Mouse (Mus musculus): Measurements from ENCODE around the gene Gm20388. TPM values are rescaled to one million over a fixed set of nuclear protein-coding genes. Genes with fewer than 3 reads are reported as not detected.
A peak's percentile ranks its signal among the peaks of the same experiment; 100 is the strongest.

The Gm20388 gene
- polyA plus RNA-seq, 1 experiment from 2014 or later, result 8.3 TPM

DNA sequence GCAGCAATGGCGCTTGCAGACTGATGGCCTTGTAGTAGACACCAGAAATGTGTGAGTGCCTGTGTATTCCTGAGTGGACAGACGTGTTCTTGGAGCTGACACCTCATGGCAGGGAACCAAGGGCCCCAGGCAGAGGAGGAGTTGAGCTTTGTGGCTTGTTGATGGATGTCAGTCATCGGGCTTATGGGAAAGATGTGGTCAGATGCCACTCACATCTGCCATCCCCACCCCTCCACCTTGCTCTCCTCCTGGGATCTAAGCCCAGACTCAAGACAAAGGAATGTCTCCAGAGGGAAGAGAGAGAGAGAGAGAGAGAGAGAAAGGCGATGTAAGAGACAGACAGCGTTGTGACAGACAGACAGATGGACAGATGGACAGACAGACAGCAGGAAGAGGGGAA lies 1378.7 kb downstream of the Gm20388 start:
- H3K4me2 ChIP-seq (ENCODE audit: low read length), result no peak overlapping the region
- H3K9me3 ChIP-seq (ENCODE audit: control insufficient read depth, low read length), result no peaks in the 10 kb centered on the region
- no peaks in the 10 kb centered on the region for H3K36me3 ChIP-seq (ENCODE audit: control insufficient read depth, insufficient read depth, low read length)
- no peak overlapping the region for H3K9ac ChIP-seq (ENCODE audit: low read length)
- ATAC-seq (replicated peaks; ENCODE audit: low FRiP score, low TSS enrichment, low read depth) (no peak), DNase-seq (ENCODE audit: low spot score) (no peak)
- no peak overlapping the region for H3K4me3 ChIP-seq (ENCODE audit: low read depth, low read length)
- no peaks in the 10 kb centered on the region for H3K27me3 ChIP-seq (replicated peaks; ENCODE audit: control insufficient read depth, insufficient read depth, low read length)
- 87% methylated on average over 5 of the region's 5 CpGs for WGBS
- H3K27ac ChIP-seq (ENCODE audit: low read depth), result no peak overlapping the region
- H3K4me1 ChIP-seq (replicated peaks; ENCODE audit: control insufficient read depth, insufficient read depth, low read length), result peaks cover 3% of the 10 kb centered on the region; the same call in 1 of the 2 replicates

DNA sequence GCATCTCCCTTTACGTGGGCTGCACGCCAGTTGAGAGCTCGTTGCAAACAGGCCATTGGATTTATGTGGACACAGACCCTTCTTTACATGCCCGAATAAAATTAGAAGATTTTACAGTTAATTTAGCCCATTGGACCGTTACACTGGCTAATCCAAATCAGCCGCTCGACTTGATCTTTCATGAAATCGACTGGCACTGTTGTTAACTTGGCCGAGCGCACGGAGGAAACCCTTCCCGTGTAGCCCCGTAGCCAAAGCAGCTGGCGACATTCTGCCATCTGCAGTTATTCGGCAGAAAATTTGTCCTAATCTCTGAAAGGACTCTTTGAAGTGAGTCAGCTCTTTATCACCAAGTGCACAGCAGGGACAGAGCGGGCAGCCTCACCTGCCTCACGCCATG lies 1379.9 kb downstream of the Gm20388 start:
- ATAC-seq (replicated peaks; ENCODE audit: low FRiP score, low TSS enrichment, low read depth) (no peak), DNase-seq (ENCODE audit: low spot score) (no peak)
- Histone ChIP-seq H3K36me3 (ENCODE audit: control insufficient read depth, insufficient read depth, low read length) (no peaks in the 10 kb centered on the region), H3K27ac (ENCODE audit: low read depth) (no peak overlapping the region), H3K4me2 (ENCODE audit: low read length) (no peak overlapping the region), H3K9ac (ENCODE audit: low read length) (no peak overlapping the region), H3K4me1 (replicated peaks; ENCODE audit: control insufficient read depth, insufficient read depth, low read length) (peaks cover 10% of the 10 kb centered on the region; the same call in 1 of the 2 replicates), H3K27me3 (replicated peaks; ENCODE audit: control insufficient read depth, insufficient read depth, low read length) (no peaks in the 10 kb centered on the region), H3K4me3 (ENCODE audit: low read depth, low read length) (no peak overlapping the region), H3K9me3 (ENCODE audit: control insufficient read depth, low read length) (no peaks in the 10 kb centered on the region)
- 92% methylated on average over 17 of the region's 17 CpGs for WGBS

DNA sequence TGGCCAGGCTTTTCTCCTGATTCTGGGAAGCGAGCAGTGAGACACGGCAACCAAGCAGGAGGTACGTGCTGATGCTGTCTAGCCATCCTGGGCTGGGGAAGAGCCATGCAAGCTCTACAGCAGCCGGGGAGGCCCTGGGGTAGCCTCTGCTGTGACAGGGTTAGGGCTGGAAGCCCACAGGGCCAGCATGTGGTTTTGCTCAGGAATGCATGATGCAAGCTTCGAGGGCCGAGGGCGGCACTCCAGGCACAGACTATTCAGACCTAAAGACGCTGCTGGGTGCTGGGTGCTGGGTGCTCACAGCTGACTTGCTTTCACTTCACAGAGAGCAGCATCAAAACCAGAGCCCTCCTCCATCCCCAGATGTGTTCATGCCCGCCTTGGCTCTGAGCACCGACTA lies 1382.8 kb downstream of the Gm20388 start:
- Histone ChIP-seq H3K4me1 (replicated peaks; ENCODE audit: control insufficient read depth, insufficient read depth, low read length) (peaks cover 18% of the 10 kb centered on the region; the same call in 1 of the 2 replicates), H3K4me2 (ENCODE audit: low read length) (no peak overlapping the region), H3K9me3 (ENCODE audit: control insufficient read depth, low read length) (no peaks in the 10 kb centered on the region), H3K36me3 (ENCODE audit: control insufficient read depth, insufficient read depth, low read length) (no peaks in the 10 kb centered on the region), H3K27ac (ENCODE audit: low read depth) (no peak overlapping the region), H3K4me3 (ENCODE audit: low read depth, low read length) (no peak overlapping the region), H3K27me3 (replicated peaks; ENCODE audit: control insufficient read depth, insufficient read depth, low read length) (no peaks in the 10 kb centered on the region), H3K9ac (ENCODE audit: low read length) (no peak overlapping the region)
- ATAC-seq (replicated peaks; ENCODE audit: low FRiP score, low TSS enrichment, low read depth) (no peak), DNase-seq (ENCODE audit: low spot score) (no peak)
- WGBS, result 83% methylated on average over 10 of the region's 10 CpGs

DNA sequence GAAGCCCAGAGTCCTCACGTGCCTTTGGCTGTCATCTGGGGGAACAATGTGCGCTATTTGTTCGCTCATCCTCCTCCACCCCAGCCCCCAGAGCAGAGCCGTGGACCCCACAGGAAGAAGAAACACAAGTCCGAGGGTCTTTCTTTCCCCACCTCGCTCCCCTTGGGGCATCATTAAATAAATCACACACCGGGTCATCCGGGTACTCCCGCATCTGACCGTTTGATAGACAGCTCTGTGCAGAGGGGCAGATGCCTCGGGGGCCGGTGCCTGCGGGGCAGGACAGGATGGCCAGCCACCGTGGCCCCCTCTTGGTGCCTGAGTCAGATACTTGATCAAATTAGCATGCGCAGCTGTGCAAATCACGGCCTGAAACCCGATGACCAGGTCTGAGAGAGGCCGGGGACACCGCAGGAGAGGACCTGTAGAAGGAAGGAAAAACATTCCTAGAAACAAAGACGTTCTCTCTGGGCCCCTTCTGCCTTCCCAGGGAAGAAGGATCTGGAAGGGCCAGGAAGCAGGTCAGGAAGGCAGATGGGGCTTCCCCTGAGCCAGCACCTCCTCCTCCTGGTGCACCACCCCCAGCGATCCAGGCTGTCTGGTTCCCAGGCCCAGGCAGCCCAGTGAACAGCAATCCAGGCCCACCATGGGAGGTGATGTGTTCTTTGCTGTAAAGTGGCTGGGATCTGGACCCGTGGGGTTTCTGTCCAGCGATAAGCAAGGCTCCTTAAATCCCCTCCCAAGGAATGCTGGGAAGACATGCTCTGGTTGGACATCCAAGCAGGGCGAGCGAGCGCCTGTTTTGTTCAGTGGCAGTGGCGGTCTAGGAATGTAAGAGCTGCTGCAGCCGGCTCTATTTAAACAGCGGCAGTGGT lies 1383.8 kb downstream of the Gm20388 start:
- ATAC-seq (replicated peaks; ENCODE audit: low FRiP score, low TSS enrichment, low read depth), result no peak
- Histone ChIP-seq H3K4me1 (replicated peaks; ENCODE audit: control insufficient read depth, insufficient read depth, low read length) (peaks cover 21% of the 10 kb centered on the region; the same call in 1 of the 2 replicates), H3K4me3 (ENCODE audit: low read depth, low read length) (no peak overlapping the region), H3K27me3 (replicated peaks; ENCODE audit: control insufficient read depth, insufficient read depth, low read length) (no peaks in the 10 kb centered on the region), H3K9ac (ENCODE audit: low read length) (no peak overlapping the region), H3K4me2 (ENCODE audit: low read length) (no peak overlapping the region; the same call in 1 of the 2 replicates), H3K27ac (ENCODE audit: low read depth) (peak overlapping the region; percentile 38; the same call in 1 of the 2 replicates), H3K9me3 (ENCODE audit: control insufficient read depth, low read length) (no peaks in the 10 kb centered on the region), H3K36me3 (ENCODE audit: control insufficient read depth, insufficient read depth, low read length) (no peaks in the 10 kb centered on the region)
- WGBS, result 27% methylated on average over 29 of the region's 29 CpGs
- peak; percentile 64 for DNase-seq (ENCODE audit: low spot score)

DNA sequence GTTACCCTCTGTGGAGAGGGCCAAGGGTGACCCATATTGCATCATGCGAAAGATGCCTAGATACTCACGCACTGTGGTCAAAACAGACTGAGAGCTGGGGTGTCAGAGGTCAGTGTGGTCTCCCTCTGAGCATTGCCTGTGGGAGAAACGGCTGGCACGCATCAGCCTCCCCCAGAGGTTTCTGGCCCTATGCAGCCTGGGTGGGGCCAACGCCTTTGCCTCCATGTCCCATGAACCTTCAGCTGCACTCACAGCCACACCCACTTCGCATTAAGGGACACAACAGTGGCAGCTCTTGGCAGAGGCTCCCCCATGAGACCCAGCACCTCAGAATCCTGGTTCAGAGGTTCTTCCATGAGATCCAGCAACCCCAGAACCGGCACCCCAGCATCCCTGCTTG lies 1385.4 kb downstream of the Gm20388 start:
- Histone ChIP-seq H3K9ac (ENCODE audit: low read length) (no peak overlapping the region), H3K27ac (ENCODE audit: low read depth) (no peak overlapping the region), H3K27me3 (replicated peaks; ENCODE audit: control insufficient read depth, insufficient read depth, low read length) (no peaks in the 10 kb centered on the region), H3K36me3 (ENCODE audit: control insufficient read depth, insufficient read depth, low read length) (no peaks in the 10 kb centered on the region), H3K4me1 (replicated peaks; ENCODE audit: control insufficient read depth, insufficient read depth, low read length) (peaks cover 32% of the 10 kb centered on the region), H3K9me3 (ENCODE audit: control insufficient read depth, low read length) (no peaks in the 10 kb centered on the region), H3K4me3 (ENCODE audit: low read depth, low read length) (no peak overlapping the region), H3K4me2 (ENCODE audit: low read length) (no peak overlapping the region)
- no peak for DNase-seq (ENCODE audit: low spot score)
- ATAC-seq (replicated peaks; ENCODE audit: low FRiP score, low TSS enrichment, low read depth), result no peak
- WGBS, result 82% methylated on average over 7 of the region's 7 CpGs

DNA sequence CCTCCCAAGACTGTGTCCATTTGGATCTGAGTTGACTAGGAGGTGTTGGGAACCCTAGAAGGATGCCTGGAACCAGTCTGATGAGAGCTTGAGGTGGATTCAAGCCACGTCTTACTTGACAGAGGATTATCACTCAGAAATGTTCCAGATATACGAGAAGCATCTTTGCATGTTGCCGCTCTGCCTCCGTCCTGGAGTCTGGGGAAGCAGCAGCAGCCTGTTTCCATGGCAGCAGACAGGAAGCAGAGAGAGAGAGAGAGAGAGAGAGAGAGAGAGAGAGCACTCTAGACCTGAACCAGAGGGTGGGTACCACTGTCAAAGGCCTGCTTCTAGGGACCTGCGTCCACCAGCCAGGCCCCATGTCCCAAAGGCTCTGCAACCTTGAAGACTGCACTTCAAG lies 1386.0 kb downstream of the Gm20388 start:
- Histone ChIP-seq H3K36me3 (ENCODE audit: control insufficient read depth, insufficient read depth, low read length) (no peaks in the 10 kb centered on the region), H3K9ac (ENCODE audit: low read length) (no peak overlapping the region), H3K27me3 (replicated peaks; ENCODE audit: control insufficient read depth, insufficient read depth, low read length) (no peaks in the 10 kb centered on the region), H3K27ac (ENCODE audit: low read depth) (peak overlapping the region; percentile 11; the same call in 1 of the 2 replicates), H3K4me3 (ENCODE audit: low read depth, low read length) (no peak overlapping the region), H3K9me3 (ENCODE audit: control insufficient read depth, low read length) (no peaks in the 10 kb centered on the region), H3K4me2 (ENCODE audit: low read length) (no peak overlapping the region), H3K4me1 (replicated peaks; ENCODE audit: control insufficient read depth, insufficient read depth, low read length) (peaks cover 37% of the 10 kb centered on the region)
- DNase-seq (ENCODE audit: low spot score), result no peak
- ATAC-seq (replicated peaks; ENCODE audit: low FRiP score, low TSS enrichment, low read depth), result no peak
- 30% methylated on average over 5 of the region's 5 CpGs for WGBS

DNA sequence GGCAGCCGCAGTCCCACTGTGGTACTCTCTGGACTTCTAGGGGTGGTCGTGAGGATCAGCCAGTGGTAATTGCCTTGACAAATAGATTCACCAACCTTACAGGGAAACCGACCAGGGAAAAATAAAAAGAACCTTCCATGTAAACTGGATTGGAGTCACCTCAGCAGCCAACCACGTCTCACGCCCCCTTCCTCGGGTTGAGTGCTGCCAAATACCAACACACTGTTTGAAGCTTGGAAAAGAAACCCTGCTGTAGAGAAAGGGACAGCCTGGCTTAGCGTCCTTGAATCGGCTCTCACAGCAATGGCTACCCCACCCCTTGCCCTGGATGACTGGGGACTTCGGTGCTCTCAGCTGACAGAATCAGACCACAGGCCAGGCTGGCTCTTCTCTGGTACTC lies 1386.7 kb downstream of the Gm20388 start:
- Histone ChIP-seq H3K4me3 (ENCODE audit: low read depth, low read length) (no peak overlapping the region), H3K36me3 (ENCODE audit: control insufficient read depth, insufficient read depth, low read length) (no peaks in the 10 kb centered on the region), H3K27me3 (replicated peaks; ENCODE audit: control insufficient read depth, insufficient read depth, low read length) (no peaks in the 10 kb centered on the region), H3K9ac (ENCODE audit: low read length) (no peak overlapping the region), H3K27ac (ENCODE audit: low read depth) (no peak overlapping the region), H3K4me1 (replicated peaks; ENCODE audit: control insufficient read depth, insufficient read depth, low read length) (peaks cover 41% of the 10 kb centered on the region), H3K4me2 (ENCODE audit: low read length) (no peak overlapping the region), H3K9me3 (ENCODE audit: control insufficient read depth, low read length) (no peaks in the 10 kb centered on the region)
- 73% methylated on average over 9 of the region's 9 CpGs for WGBS
- no peak for ATAC-seq (replicated peaks; ENCODE audit: low FRiP score, low TSS enrichment, low read depth)
- no peak for DNase-seq (ENCODE audit: low spot score)

DNA sequence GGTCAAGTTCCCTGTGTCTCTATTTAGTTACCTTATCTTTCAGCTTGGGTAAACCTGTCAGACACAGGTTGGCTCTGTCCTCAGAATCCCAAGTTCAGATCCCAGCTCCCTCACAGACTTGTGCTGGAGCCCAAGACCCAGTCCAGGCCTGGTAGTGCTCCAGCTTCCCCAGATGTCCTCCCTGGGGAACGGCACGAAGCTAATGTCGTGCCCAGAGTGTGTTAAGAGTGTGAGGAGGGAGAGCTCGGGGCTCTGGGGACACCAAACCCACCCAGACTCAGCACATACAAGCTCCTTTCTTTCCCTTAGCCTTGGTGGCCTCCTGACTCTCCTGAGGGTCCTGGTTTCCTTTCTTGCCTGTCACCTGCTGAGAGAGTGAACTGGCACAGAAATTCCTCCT lies 1389.4 kb downstream of the Gm20388 start:
- Histone ChIP-seq H3K9ac (ENCODE audit: low read length) (no peak overlapping the region), H3K4me3 (ENCODE audit: low read depth, low read length) (no peak overlapping the region), H3K36me3 (ENCODE audit: control insufficient read depth, insufficient read depth, low read length) (no peaks in the 10 kb centered on the region), H3K4me1 (replicated peaks; ENCODE audit: control insufficient read depth, insufficient read depth, low read length) (peaks cover 36% of the 10 kb centered on the region), H3K9me3 (ENCODE audit: control insufficient read depth, low read length) (no peaks in the 10 kb centered on the region), H3K27me3 (replicated peaks; ENCODE audit: control insufficient read depth, insufficient read depth, low read length) (0 out of 2 replicates have a peak, but pooled peaks cover 6% of the 10 kb centered on the region), H3K27ac (ENCODE audit: low read depth) (peak overlapping the region; percentile 83; the same call in 1 of the 2 replicates), H3K4me2 (ENCODE audit: low read length) (no peak overlapping the region)
- WGBS, result 52% methylated on average over 4 of the region's 4 CpGs
- ATAC-seq (replicated peaks; ENCODE audit: low FRiP score, low TSS enrichment, low read depth), result no peak
- DNase-seq (ENCODE audit: low spot score), result no peak
